Mouse (Mus musculus) MEL (cell line): ENCODE results near the gene Ambra1.

Source experiments
- CHD2 ChIP-seq: IDR thresholded peaks from 2 replicates; pipeline ENCODE4 v1.6.1; 2011; ENCODE audit warnings: low read length, improper control_type of control experiment
- CTCF ChIP-seq, 3 experiments: IDR thresholded peaks in 2 of 3; conservative IDR thresholded peaks in 1 of 3; 2 replicates each; pipeline ENCODE4 v1.5.1; 2011 to 2012; ENCODE audit warnings: low read length in 3 of 3, low read depth in 2 of 3, mild to moderate bottlenecking in 2 of 3, improper control_type of control experiment in 1 of 3, inconsistent platforms in 1 of 3, mixed read lengths in 1 of 3, moderate library complexity in 1 of 3; ENCODE audit not compliant: control insufficient read depth in 1 of 3, insufficient read depth in 1 of 3, poor library complexity in 1 of 3, severe bottlenecking in 1 of 3
- MAZ ChIP-seq: IDR thresholded peaks from 2 replicates; pipeline ENCODE4 v1.6.1; 2012; ENCODE audit warnings: low read depth, mild to moderate bottlenecking, inconsistent platforms, low read length, improper control_type of control experiment
- POLR2A ChIP-seq, 2 experiments: IDR thresholded peaks; 2 replicates each; pipeline ENCODE4 v1.6.1; 2011 to 2012; ENCODE audit warnings: low read length in 2 of 2, mild to moderate bottlenecking in 2 of 2, control low read depth in 1 of 2, improper control_type of control experiment in 1 of 2, low read depth in 1 of 2, moderate library complexity in 1 of 2; ENCODE audit not compliant: control insufficient read depth in 1 of 2, insufficient read depth in 1 of 2, poor library complexity in 1 of 2
- POLR2AphosphoS5 ChIP-seq: IDR thresholded peaks from 2 replicates; pipeline ENCODE4 v1.6.1; 2012; ENCODE audit warnings: low read depth, borderline replicate concordance, mild to moderate bottlenecking, inconsistent platforms, low read length, moderate library complexity, mixed read lengths
- TCF12 ChIP-seq: IDR thresholded peaks from 2 replicates; pipeline ENCODE4 v1.6.1; 2014; ENCODE audit warnings: low read depth, mild to moderate bottlenecking, inconsistent platforms, low read length, improper control_type of control experiment, moderate library complexity

- TF ChIP-seq POLR2A (IDR thresholded peaks at IDR 0.05; ENCODE audit: control insufficient read depth in 1 of 2, insufficient read depth in 1 of 2, low read depth in 1 of 2, low read length in 2 of 2, poor library complexity in 1 of 2) (no peak), POLR2AphosphoS5 (no peak), CHD2 (no peak), CTCF (IDR thresholded peaks at IDR 0.05 in 2 of 3, conservative IDR thresholded peaks at IDR 0.05 in 1 of 3; ENCODE audit: control insufficient read depth in 1 of 3, insufficient read depth in 1 of 3, low read depth in 2 of 3, low read length in 3 of 3, poor library complexity in 1 of 3, severe bottlenecking in 1 of 3) (no peak), TCF12 (no peak), MAZ (no peak)
These were observed 62.4 kb downstream of the Ambra1 start for GRCm38 (mm10) chr2:91792346-91792745.
